Mouse (Mus musculus) embryonic facial prominence, embryonic 11.5 days (tissue): ENCODE results near the gene Foxf1. TPM values are rescaled to one million over a fixed set of nuclear protein-coding genes. Genes with fewer than 3 reads are reported as not detected.

ENCODE experiments used
- ATAC-seq: fragments of 200-750 bp; cut with Nextera tagmentation; replicated peaks from 2 replicates; pipeline ENCODE4 v1.8.0; 2017; ENCODE audit warnings: low read depth; ENCODE audit not compliant: insufficient number of reproducible peaks, low FRiP score, low TSS enrichment
- DNase-seq: peaks from one replicate; pipeline ENCODE4 v3.0.0-alpha.2; 2015; ENCODE audit warnings: low spot score
- H3K27ac ChIP-seq: fragments of 300-500 bp; sonication (generic); replicated peaks from 2 replicates; pipeline ENCODE4 v1.5.1; 2014; ENCODE audit warnings: mild to moderate bottlenecking, low read depth, low read length, control low read depth
- H3K27me3 ChIP-seq: fragments of 300-500 bp; sonication (generic); 2 replicates; pipeline ENCODE4 v1.6.1; 2014; ENCODE audit warnings: mild to moderate bottlenecking, low read length, moderate library complexity, mixed read lengths; ENCODE audit not compliant: control insufficient read depth, insufficient read depth
- H3K36me3 ChIP-seq: fragments of 300-500 bp; sonication (generic); replicated peaks from 2 replicates; pipeline ENCODE4 v1.6.1; 2014; ENCODE audit warnings: low read depth, mild to moderate bottlenecking, low read length, moderate library complexity, mixed read lengths; ENCODE audit not compliant: control insufficient read depth, insufficient read depth
- H3K4me1 ChIP-seq: fragments of 300-500 bp; sonication (generic); 2 replicates; pipeline ENCODE4 v1.6.1; 2014; ENCODE audit warnings: low read length, mixed read lengths; ENCODE audit not compliant: control insufficient read depth, insufficient read depth
- H3K4me2 ChIP-seq: fragments of 300-500 bp; sonication (generic); 2 replicates; pipeline ENCODE4 v1.6.1; 2014; ENCODE audit warnings: low read depth, mild to moderate bottlenecking, control low read depth, low read length, moderate library complexity
- H3K4me3 ChIP-seq: fragments of 300-500 bp; sonication (generic); 2 replicates; pipeline ENCODE4 v1.5.1; 2014; ENCODE audit warnings: low read depth, low read length, control low read depth
- H3K9ac ChIP-seq: fragments of 300-500 bp; sonication (generic); replicated peaks from 2 replicates; pipeline ENCODE4 v1.6.1; 2014; ENCODE audit warnings: mild to moderate bottlenecking, control low read depth, low read length
- H3K9me3 ChIP-seq: fragments of 300-500 bp; sonication (generic); replicated peaks from 2 replicates; pipeline ENCODE4 v1.6.1; 2016; ENCODE audit warnings: mild to moderate bottlenecking, low read length, inconsistent platforms, mixed read lengths; ENCODE audit not compliant: control insufficient read depth
- WGBS: fragments of 180-500 bp; shearing (Covaris S2); extraction: QIAGEN DNeasy Blood & Tissue Kit; methylation state at CpG from one replicate; pipeline ENCODE4 v1.1.7; 2014; 5-methylcytosine and 5-hydroxymethylcytosine counted together
- polyA plus RNA-seq: library from polyadenylated mRNA; unstranded; fragments of >200 nt; fragmentation: Nextera tagmentation; extraction: Ambion mirVana; gene quantifications from 2 replicates; pipeline ENCODE4 v1.2.1, GENCODE M21; 2014

The Foxf1 gene
- polyA plus RNA-seq, 1 experiment from 2014 or later: 19.6 TPM

DNA sequence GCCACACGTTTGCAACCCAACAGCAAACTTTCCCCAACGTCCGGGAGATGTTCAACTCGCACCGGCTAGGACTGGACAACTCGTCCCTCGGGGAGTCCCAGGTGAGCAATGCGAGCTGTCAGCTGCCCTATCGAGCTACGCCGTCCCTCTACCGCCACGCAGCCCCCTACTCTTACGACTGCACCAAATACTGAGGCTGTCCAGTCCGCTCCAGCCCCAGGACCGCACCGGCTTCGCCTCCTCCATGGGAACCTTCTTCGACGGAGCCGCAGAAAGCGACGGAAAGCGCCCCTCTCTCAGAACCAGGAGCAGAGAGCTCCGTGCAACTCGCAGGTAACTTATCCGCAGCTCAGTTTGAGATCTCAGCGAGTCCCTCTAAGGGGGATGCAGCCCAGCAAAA is 33.7 kb downstream of the Foxf1 start:
- no peaks in the 10 kb centered on the region for H3K36me3 ChIP-seq
- DNase-seq (peak; percentile 33), ATAC-seq (no peak)
- H3K4me1 ChIP-seq: peaks cover 9% of the 10 kb centered on the region
- peak overlapping the region; percentile 88 for H3K4me2 ChIP-seq
- H3K27ac ChIP-seq: peak overlapping the region; percentile 89
- no peaks in the 10 kb centered on the region for H3K9me3 ChIP-seq
- WGBS: under 1% methylated on average over 28 of the region's 28 CpGs
- peaks cover 62% of the 10 kb centered on the region for H3K27me3 ChIP-seq
- H3K4me3 ChIP-seq: peak overlapping the region; percentile 67
- H3K9ac ChIP-seq: peak overlapping the region; percentile 85

DNA sequence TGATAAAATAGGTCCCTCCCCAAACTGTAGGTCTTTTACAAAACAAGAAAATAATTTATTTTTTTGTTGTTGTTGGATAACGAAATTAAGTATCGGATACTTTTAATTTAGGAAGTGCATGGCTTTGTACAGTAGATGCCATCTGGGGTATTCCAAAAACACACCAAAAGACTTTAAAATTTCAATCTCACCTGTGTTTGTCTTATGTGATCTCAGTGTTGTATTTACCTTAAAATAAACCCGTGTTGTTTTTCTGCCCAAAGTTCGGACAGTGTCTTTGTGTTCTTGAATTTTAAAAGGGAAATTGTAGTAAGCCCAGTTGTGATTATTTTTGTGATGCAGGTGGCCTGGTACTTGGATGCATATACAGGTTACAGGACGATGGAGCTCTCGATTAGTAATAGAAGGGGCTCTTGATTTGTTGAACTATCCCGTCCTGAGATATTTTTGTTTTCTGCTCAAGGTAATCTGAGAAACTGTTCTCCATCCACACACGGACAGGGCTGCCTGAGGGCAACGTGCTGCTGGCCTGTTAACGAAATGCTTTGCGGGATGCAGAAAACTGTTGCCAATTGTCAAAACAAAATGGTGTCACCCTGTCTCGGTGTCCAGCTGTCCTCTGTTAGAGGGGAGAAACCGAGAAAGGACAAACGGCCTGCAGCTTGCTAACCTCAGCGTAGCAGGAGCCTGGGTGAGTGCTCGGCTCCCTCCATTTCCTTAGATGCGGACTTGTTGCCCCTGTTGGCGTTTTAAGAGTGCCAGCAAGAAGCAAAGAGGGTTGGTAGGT is 34.6 kb downstream of the Foxf1 start:
- Histone ChIP-seq H3K27ac (no peak overlapping the region), H3K4me2 (peak overlapping the region; percentile 88), H3K4me1 (peaks cover 5% of the 10 kb centered on the region), H3K4me3 (peak overlapping the region; percentile 67), H3K9me3 (no peaks in the 10 kb centered on the region), H3K36me3 (no peaks in the 10 kb centered on the region), H3K27me3 (peaks cover 68% of the 10 kb centered on the region), H3K9ac (peak overlapping the region; percentile 68)
- DNase-seq: peak; percentile 43
- ATAC-seq: no peak
- 1% methylated on average over 18 of the region's 18 CpGs for WGBS

DNA sequence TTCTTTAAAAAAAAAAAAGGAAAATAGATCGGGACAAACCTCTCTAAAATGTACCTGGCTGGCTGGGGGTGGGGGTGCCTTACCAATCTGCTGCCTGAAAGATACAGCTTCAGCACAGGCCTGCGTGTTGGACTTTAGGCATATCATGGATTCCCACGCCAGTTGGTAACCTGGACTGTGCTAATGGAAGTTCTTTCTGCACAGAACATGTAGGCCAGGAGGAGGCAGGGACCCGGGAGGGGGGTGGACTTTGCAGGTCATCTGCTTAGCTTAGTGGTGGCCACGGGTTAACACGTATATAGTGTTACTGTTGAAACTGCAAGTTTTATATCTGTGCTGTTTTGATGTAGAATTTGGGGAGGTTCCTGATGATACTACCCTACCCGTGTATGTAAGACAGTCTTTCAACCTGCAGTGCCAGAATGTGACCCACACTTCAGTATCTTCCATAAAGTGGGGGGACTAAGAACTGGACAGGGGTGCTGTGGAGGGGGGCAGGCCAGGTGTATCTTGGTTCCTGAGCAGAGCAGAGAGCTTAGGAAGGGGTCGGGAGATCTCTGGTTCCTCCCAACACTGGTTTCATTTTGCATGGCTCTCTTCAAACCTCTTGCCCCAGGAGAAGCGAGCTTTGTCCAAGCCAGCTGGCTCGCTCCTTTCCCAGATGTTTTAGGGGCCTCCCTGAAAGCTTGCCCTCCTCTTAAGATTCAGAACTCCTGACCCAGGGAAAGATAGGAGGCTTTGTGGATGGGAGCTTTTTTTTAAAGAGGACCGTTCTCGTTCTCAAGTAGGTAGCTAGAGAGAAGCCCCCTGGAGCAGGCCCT is 35.7 kb downstream of the Foxf1 start:
- H3K27ac ChIP-seq: no peak overlapping the region
- H3K36me3 ChIP-seq: no peaks in the 10 kb centered on the region
- DNase-seq (peak; percentile 11), ATAC-seq (no peak)
- peak overlapping the region; percentile 67 for H3K4me3 ChIP-seq
- no peaks in the 10 kb centered on the region for H3K9me3 ChIP-seq
- H3K4me1 ChIP-seq: peaks cover 7% of the 10 kb centered on the region
- H3K9ac ChIP-seq: peak overlapping the region; percentile 68
- peak overlapping the region; percentile 46 for H3K4me2 ChIP-seq
- 4% methylated on average over 12 of the region's 12 CpGs for WGBS
- H3K27me3 ChIP-seq: peaks cover 74% of the 10 kb centered on the region

DNA sequence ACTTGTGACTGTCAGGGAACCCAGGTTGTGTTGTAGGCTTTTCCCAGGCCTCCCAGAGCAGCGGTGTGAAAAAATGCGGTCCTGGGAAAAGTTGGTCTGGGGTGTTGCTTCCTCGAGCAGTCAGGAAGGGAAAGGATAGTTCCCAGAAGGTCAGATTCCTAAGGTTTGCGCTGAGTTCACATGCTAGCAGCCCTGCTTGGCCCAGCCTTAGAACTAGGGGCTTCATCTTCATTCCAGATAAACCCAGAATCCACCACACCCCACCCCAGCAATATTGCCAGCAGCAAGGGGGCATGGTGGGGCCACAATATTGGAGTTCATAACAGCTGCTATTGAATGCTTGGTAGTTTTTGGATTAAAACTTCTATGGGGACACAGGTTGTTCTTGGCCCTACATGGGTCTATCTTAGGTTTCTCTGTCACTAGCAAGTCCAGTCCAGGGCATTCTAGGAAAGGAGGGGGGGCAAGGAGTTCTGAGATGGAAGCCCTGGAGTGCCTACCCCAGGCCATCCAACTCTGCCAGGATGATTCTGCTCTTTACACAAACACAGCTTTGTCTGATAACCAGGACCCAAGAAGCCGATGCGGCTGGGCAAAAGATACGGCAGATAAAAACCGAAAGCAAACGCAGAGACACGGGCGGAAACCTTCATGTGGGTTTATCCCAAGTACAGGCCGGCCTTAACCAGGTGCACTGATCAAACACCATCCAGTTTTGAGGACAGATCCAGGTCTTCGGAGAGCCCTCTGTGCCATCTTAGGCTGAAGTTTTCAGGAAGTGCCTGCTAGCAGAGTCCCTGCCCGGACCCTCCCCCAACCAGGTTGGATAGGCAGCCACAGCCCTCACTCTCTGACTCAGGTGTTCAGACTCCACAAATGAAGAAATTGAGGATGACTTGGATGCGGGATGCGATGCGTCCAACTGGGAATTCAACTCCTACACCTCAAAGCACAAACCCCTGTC is 36.6 kb downstream of the Foxf1 start:
- ATAC-seq: no peak
- WGBS: 8% methylated on average over 17 of the region's 17 CpGs
- Histone ChIP-seq H3K4me3 (peak overlapping the region; percentile 67), H3K4me2 (peak overlapping the region; percentile 46), H3K9ac (peak overlapping the region; percentile 68), H3K27ac (no peak overlapping the region), H3K4me1 (peaks cover 8% of the 10 kb centered on the region), H3K36me3 (no peaks in the 10 kb centered on the region), H3K9me3 (no peaks in the 10 kb centered on the region), H3K27me3 (peaks cover 73% of the 10 kb centered on the region)
- peak; percentile 12 for DNase-seq

DNA sequence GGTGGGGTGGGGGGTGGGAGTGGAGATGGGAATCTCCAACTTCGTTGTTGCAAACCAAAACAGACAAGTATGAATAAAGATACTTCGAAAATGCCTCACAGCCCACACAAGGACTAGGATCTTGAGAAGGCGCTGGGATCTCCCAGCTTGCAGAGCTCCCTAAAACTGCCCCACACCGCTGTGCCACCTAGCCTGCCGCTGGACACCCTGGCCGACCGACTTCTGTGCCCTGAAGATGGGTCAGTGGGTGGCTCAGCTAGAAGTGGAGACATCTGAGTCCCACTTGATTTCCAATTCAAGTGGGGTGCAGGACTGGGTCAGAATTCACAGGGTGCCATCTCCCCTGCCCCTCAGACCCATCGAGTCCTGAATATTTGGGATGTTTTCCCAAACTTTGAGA is 37.5 kb downstream of the Foxf1 start:
- no peak overlapping the region for H3K27ac ChIP-seq
- ATAC-seq (no peak), DNase-seq (no peak)
- H3K27me3 ChIP-seq: peaks cover 76% of the 10 kb centered on the region
- 13% methylated on average over 8 of the region's 8 CpGs for WGBS
- H3K9me3 ChIP-seq: no peaks in the 10 kb centered on the region
- H3K4me3 ChIP-seq: peak overlapping the region; percentile 5; the same call in 1 of the 2 replicates
- no peak overlapping the region for H3K9ac ChIP-seq
- H3K4me2 ChIP-seq: peak overlapping the region; percentile 21
- H3K36me3 ChIP-seq: no peaks in the 10 kb centered on the region
- peaks cover 12% of the 10 kb centered on the region for H3K4me1 ChIP-seq

DNA sequence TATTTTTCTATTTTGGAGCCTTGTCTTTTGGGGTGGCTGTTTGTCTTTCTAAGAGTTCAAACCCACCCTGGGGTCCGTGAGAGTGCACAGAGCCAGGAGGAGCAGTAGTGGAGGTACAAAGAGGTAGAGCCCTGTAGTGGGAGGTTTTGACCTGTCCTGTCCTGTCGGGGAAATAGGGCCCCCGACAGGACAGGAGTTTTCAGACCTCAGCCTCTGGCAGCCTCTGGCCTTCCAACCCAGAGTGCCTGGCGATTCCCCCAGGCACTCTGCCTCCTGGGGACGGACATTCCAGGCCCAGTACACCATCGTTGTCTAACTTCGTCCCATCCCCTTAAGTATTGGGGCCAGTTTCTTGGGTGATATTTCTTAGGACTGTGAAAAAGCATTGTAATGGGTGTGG is 38.2 kb downstream of the Foxf1 start:
- 10% methylated on average over 7 of the region's 7 CpGs for WGBS
- ATAC-seq (no peak), DNase-seq (no peak)
- Histone ChIP-seq H3K4me2 (peak overlapping the region; percentile 21; the same call in 1 of the 2 replicates), H3K36me3 (no peaks in the 10 kb centered on the region), H3K4me3 (no peak overlapping the region), H3K9ac (no peak overlapping the region), H3K27me3 (peaks cover 76% of the 10 kb centered on the region), H3K4me1 (peaks cover 11% of the 10 kb centered on the region), H3K27ac (no peak overlapping the region), H3K9me3 (no peaks in the 10 kb centered on the region)

DNA sequence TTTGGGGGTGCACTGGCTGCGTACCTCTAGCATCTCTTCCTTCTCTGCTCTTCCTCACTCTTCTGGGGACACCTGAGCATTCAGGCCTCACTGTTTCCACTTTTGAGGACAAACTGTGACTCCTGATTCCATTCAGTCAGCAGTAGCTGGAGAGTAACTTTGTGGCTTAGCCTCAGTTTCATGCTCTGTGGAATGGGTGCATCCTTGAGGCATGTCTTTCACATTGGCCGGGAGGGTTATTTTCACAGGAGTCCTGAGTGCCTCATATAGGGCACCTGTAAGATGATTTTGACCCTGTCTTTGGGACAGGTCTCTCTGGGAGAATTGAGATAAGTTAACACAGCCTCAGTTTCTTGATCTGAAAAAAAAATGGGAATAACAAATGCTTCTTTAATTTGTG is 38.9 kb downstream of the Foxf1 start:
- DNase-seq (no peak), ATAC-seq (no peak)
- WGBS: 43% methylated on average over 2 of the region's 2 CpGs
- Histone ChIP-seq H3K9ac (no peak overlapping the region), H3K27ac (no peak overlapping the region), H3K27me3 (peaks cover 75% of the 10 kb centered on the region), H3K9me3 (no peaks in the 10 kb centered on the region), H3K36me3 (no peaks in the 10 kb centered on the region), H3K4me1 (peaks cover 8% of the 10 kb centered on the region), H3K4me2 (no peak overlapping the region), H3K4me3 (no peak overlapping the region)
